Mouse (Mus musculus) liver, postnatal 0 days (tissue): ENCODE results near the gene Fgfr1op2.

Source experiments
- CTCF ChIP-seq: sonication (generic); IDR thresholded peaks from 2 replicates; pipeline ENCODE4 v1.5.1; 2016; ENCODE audit warnings: antibody characterized with exemption, low read depth
- EP300 ChIP-seq: IDR thresholded peaks from 2 replicates; pipeline ENCODE4 v1.6.1; 2016; ENCODE audit warnings: antibody characterized with exemption, low read depth, mild to moderate bottlenecking

- no peak for TF ChIP-seq CTCF
- no peak for TF ChIP-seq EP300
Observed at GRCm38 (mm10) chr6:146535501-146535900, 41.5 kb upstream of the Fgfr1op2 start.
